Mouse (Mus musculus) skeletal muscle tissue, postnatal 0 days (tissue): ENCODE measurements around the gene Gm45194. TPM values are rescaled to one million over a fixed set of nuclear protein-coding genes. Genes with fewer than 3 reads are reported as not detected.

Source experiments
- polyA plus RNA-seq: library from polyadenylated mRNA; unstranded; fragments of >200 nt; fragmentation: Nextera tagmentation; extraction: Ambion mirVana; gene quantifications from 2 replicates; pipeline ENCODE4 v1.2.1, GENCODE M21; 2015

The Gm45194 gene
- 3.0 and 4.1 TPM in 2 replicates for polyA plus RNA-seq

DNA sequence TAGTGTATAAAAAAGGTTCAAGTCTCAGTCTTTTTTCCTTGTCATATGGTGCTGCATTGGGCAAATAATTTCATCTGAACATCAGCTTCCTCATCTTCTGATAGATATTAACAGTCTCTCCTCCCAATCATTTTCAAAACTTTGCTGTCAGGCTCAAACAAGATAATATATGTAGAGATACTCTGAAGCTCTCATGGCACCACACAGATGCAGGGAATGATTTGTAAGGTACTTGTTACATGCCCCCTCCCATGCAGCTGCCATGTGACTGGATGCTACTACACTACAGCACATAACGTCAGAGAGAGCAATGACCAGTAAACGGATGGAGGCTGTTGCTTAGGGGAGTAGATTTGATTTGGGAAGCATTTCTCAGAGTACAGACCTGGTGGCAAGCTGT, at the start of gene Gm45194:
TSS of gene Gm45194 (plus strand) at position 301 of the 400 bp plus-strand sequence.

DNA sequence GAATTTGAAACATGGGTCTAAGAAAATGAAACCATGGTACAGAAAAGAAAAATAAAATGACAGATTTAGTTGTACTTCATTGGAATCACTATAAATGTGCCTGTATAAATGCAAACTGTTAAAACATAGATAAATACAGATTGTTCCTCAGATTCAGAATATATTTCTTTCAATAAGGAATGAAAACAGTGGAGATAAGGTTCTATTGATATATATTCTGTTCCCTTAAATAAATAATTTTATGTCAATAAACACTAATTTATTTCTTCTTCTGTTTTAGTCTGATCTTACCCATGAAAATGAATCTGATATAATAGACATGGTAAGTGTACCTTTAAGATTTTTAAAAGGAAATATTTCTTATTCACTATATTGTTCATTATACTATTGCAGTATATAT, 119.5 kb downstream of the Gm45194 start, which contains the start of gene Tex16:
TSS of gene Tex16 (plus strand) at position 301 of the 400 bp plus-strand sequence.

DNA sequence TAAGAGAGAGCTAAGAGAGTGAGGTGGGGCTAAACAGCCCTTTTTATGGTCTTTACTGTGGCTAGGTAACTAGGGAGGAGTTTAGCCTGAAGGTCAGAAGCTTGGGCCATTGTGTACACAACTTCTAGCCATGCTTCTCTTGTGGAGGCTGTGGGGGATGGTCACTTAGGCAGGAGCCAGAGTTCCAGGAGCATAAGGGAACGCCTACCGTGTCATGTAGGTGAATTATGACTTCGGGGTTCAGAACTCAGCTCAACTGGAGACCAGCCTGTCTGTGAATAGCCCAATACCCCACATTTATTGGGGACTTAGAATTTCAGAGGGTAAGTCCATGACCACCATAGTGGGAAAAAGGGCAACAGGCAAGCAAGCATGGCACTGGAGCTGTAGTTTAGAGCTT, 347.6 kb downstream of the Gm45194 start, which contains the start of gene 4933403O08Rik:
TSS of gene 4933403O08Rik (plus strand) at position 301 of the 400 bp plus-strand sequence.

Other genes with a start within 250 kb of the Gm45194 start
- gene Hdx, start 194.3 kb upstream of the Gm45194 start, polyA plus RNA-seq = 0.27 TPM in 2 replicates
- gene Tex16, start 119.6 kb downstream of the Gm45194 start, polyA plus RNA-seq = 3.8 and 6.9 TPM in 2 replicates